ENCODE assay signal across 13 mouse cellular contexts in the genomic region with DNA sequence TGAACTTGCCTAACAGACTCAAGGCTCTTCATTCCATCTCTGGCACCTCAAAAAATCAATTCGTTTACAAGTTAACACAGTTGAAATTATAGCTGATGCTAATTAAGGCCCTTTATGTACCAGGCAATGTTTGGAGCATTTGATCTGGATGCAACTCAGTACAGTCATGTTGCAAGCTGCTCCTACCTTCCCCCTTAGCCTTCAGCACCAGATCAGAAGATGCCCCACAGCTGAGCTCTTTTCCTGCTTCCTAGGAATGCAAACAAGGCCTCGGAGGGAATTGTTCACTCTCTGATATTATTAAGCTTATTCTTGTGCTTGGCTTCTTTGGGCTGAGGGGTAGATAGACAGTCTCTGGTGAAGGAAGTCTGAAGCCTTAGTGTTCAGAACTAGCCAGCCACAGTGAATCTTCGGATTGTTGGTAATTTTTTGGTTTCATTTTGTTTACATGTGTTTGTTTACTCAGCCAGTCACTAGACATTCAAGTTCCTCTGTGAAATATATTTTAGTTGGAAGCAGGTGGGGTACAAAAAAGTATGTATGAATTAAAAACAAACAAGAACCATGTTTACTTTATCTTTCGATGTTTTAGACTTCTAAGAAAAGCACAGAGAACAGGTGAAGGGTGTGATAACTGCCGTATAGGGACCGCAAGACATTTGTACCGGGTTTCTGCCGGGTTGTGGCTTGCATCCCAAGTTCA.
DNase-seq lines count a peak whose midpoint lies in the region; ATAC-seq and TF ChIP-seq lines count a peak whose summit lies in the region.
"Had no signal": no experiment of that assay in that cellular context is flagged by ENCODE, and none has a peak within 500 bp of the region (broad histone marks: within the 10 kb centered on the region; RNA-seq: fewer than 3 reads in every experiment).

No protein-coding gene starts in this region.

- no peak for TF ChIP-seq CTCF in kidney, adult 2 months (conservative IDR thresholded peaks at IDR 0.05; ENCODE audit: insufficient read depth, insufficient read length, low read depth, low read length)
- no peak for TF ChIP-seq CTCF in liver, embryonic 14.5 days (IDR thresholded peaks at IDR 0.05; ENCODE audit: low read depth)

- no peaks in the 10 kb centered on the region for H3K27me3 ChIP-seq in kidney, adult 2 months (replicated peaks; ENCODE audit: control insufficient read depth, insufficient read depth, low read length)
- no peaks in the 10 kb centered on the region for H3K27me3 ChIP-seq in liver, embryonic 14.5 days (ENCODE audit: control insufficient read depth, insufficient read depth, low read length)
- H3K27me3 ChIP-seq: embryonic facial prominence, embryonic 13.5 days; heart, embryonic 15.5 days had no signal

- no peak overlapping the region for H3K4me3 ChIP-seq in kidney, adult 2 months (ENCODE audit: insufficient read depth, low read depth, low read length)
- H3K4me3 ChIP-seq in liver, embryonic 14.5 days (ENCODE audit: insufficient read depth in 1 of 2, low read depth in 2 of 2, low read length in 2 of 2) = peak overlapping the region; percentile 29 to 45
- H3K4me3 ChIP-seq: embryonic facial prominence, embryonic 13.5 days; heart, embryonic 15.5 days had no signal

- no peaks in the 10 kb centered on the region for H3K9me3 ChIP-seq in liver, embryonic 14.5 days (ENCODE audit: control insufficient read depth, low read length)
- H3K9me3 ChIP-seq: embryonic facial prominence, embryonic 13.5 days; heart, embryonic 15.5 days had no signal

- H3K4me2 ChIP-seq in liver, embryonic 14.5 days (ENCODE audit: low read depth) = peak overlapping the region; percentile 56
- H3K4me2 ChIP-seq: embryonic facial prominence, embryonic 13.5 days; heart, embryonic 15.5 days had no signal

- H3K36me3 ChIP-seq in kidney, adult 2 months (ENCODE audit: control insufficient read depth, insufficient read depth, low read length) = no peaks in the 10 kb centered on the region
- no peaks in the 10 kb centered on the region for H3K36me3 ChIP-seq in liver, embryonic 14.5 days (replicated peaks; ENCODE audit: control insufficient read depth, insufficient read depth, low read depth)
- H3K36me3 ChIP-seq: embryonic facial prominence, embryonic 13.5 days; heart, embryonic 15.5 days had no signal

- peak overlapping the region; percentile 35; the same call in 1 of the 2 replicates for H3K27ac ChIP-seq in kidney, adult 2 months (ENCODE audit: insufficient read depth, low read depth, low read length)
- peak overlapping the region; percentile 61 for H3K27ac ChIP-seq in liver, embryonic 14.5 days
- H3K27ac ChIP-seq: heart, embryonic 15.5 days had no signal

- peaks cover 67% of the 10 kb centered on the region for H3K4me1 ChIP-seq in kidney, adult 2 months (ENCODE audit: control insufficient read depth, insufficient read depth, low read length)
- peaks cover 55 to 74% of the 10 kb centered on the region in 2 experiments for H3K4me1 ChIP-seq in liver, embryonic 14.5 days (replicated peaks; ENCODE audit: control insufficient read depth in 2 of 2, insufficient read depth in 2 of 2, low read length in 1 of 2)

- no peak for DNase-seq in kidney, adult 2 months
- DNase-seq in kidney, adult 9 months = no peak
- peak; percentile 22 for DNase-seq in 3T3-L1 (ENCODE audit: low read depth, low spot score)
- DNase-seq in c-Kit-positive CD71-positive TER-119-negative erythroid progenitor cells, embryonic 14.5 days (ENCODE audit: low read depth) = peak; percentile 49
- peak in 1 of 3 experiments; percentile 35 for DNase-seq in liver, embryonic 14.5 days (ENCODE audit: low read depth in 3 of 3, low spot score in 3 of 3)
- no peak for DNase-seq in right cerebral cortex, postnatal 14 days
- DNase-seq in left cerebral cortex, postnatal 36 days (ENCODE audit: low spot score in 2 of 2) = no peak
- DNase-seq in layer of hippocampus, adult 8-10 months (ENCODE audit: low spot score in 2 of 2) = no peak
- DNase-seq: cerebellum, adult 11 months; right cerebral cortex, postnatal 25 days; thymus, postnatal 4 days had no signal

- H3K9ac ChIP-seq in liver, embryonic 14.5 days (replicated peaks) = peak overlapping the region; percentile 36
- H3K9ac ChIP-seq: embryonic facial prominence, embryonic 13.5 days; heart, embryonic 15.5 days had no signal

- no peak for TF ChIP-seq EP300 in liver, embryonic 14.5 days (IDR thresholded peaks at IDR 0.05; ENCODE audit: low read depth)

- no peak for TF ChIP-seq POLR2A in kidney, adult 2 months (IDR thresholded peaks at IDR 0.05; ENCODE audit: low read depth, low read length)

- no peak for ATAC-seq in liver, embryonic 14.5 days (ENCODE audit: insufficient read depth)

- 49% methylated on average over 8 of the region's 8 CpGs for WGBS in kidney, adult 2 months
- 38% methylated on average over 8 of the region's 8 CpGs for WGBS in liver, embryonic 14.5 days (ENCODE audit: insufficient replicate concordance)

- intact Hi-C loops in left cerebral cortex, postnatal 36 days (cut with DNase I) = no loop called here

Comparison
In these comparisons a context has a peak if more than half of its experiments do, and no peak if none do; other contexts are left out.
1. DNase-seq: peak in 3T3-L1 (single experiment) and c-Kit-positive CD71-positive TER-119-negative erythroid progenitor cells, embryonic 14.5 days (single experiment); none in kidney, adult 2 months (single experiment), kidney, adult 9 months (single experiment), right cerebral cortex, postnatal 14 days (single experiment), left cerebral cortex, postnatal 36 days (0 of 2) and layer of hippocampus, adult 8-10 months (0 of 2).